Mouse (Mus musculus): Measurements from ENCODE around the gene Gm5868.
A peak's percentile ranks its signal among the peaks of the same experiment; 100 is the strongest.
"Not testable (repeated sequence)": the region's sequence is repeated elsewhere in the genome, so short reads cannot be mapped to it uniquely, and the experiment has no call there.

The Gm5868 gene

DNA sequence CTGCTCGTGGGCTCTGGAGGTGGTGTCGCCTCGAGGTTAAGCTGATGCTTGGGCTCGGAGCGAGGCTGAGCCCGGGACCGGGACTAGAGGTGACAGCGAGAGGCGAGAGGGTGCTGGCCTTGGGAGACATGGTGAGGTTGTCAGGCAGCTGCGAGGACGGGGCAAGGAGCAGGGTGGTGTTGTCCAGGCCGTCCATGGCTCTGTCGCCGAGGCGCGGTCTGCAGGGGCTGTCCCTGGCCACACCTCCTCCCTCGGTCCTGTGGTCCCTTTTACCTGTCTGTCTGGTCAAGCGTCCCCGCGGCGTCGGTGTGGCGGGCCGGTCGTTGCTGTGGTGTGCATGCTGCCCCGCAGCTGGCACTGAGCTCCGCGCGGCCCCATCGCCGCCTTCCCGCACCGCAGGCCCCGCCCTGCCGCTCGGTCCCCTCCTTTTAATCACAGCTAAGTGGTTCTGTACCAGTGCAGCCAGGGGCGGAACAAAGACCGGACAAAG, at the start of gene Gm5868:
Gene Gm5868, minus strand, starts transcription at position 360 of the 490 bp plus-strand sequence.
- no peak for DNase-seq (ENCODE audit: low read depth)

DNA sequence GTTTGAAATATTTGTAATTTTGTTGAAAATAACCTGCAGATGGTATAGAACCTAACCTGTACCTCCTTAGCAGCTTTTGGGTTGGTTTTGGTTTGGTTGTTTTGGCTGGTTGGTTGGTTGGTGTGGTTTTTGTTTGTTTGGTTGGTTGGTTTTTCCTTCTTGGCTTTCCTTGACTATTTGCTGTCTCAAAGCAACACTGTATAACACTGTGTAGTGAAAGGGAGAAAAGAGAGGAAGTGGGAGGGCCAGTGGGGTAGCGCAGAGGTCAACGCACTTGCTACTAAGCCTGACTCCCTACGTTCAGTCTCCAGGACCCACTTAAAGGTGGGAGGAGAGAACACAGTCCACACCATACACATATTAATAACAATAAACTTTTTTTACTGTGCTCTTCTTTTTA, 49.2 kb upstream of the Gm5868 start:
- DNase-seq (ENCODE audit: low read depth): no peak

DNA sequence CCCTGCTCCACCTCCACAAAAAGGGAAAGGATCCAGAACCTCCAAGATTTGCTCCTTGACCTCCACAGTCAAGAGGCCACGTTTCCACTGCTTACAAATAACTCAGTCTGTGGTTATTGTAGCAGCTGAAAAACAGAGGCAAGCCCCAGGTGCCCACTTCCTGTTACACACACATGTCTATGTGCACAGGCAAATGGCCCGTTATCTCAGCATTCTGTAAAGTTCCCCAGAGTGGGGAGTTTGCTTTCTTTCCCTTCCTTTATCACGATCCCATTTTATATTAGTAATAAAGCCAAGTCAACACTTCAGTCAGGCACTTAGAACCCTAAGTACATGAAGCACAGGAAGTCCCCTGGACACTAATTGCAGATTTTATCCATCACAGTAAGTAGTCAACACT, 48.8 kb upstream of the Gm5868 start:
- peak; percentile 87 for DNase-seq (ENCODE audit: low read depth)

DNA sequence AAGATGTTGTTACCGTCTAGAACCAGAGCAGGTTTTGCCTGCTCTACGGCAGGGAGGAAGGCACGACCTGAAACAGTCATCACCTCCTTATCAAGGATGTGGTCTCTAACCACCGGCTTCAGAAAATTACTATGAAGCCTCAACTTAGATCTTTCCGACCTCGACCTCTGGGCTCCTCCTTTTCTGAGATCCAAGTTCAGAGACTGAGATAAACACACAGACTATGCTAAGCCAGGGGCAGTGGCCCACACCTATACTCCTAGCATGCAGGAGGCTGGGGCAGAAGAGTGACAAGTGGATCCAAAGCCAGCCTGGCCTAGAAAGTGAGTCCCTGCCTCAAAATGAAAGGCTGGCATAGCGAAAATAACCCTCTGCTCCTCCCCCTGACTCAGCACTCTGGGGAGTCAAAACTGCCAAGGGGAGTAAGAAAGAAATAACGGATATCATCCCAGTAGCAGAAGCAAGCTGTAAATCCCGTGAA, 47.5 kb upstream of the Gm5868 start:
- DNase-seq (ENCODE audit: low read depth): peak; percentile 94

DNA sequence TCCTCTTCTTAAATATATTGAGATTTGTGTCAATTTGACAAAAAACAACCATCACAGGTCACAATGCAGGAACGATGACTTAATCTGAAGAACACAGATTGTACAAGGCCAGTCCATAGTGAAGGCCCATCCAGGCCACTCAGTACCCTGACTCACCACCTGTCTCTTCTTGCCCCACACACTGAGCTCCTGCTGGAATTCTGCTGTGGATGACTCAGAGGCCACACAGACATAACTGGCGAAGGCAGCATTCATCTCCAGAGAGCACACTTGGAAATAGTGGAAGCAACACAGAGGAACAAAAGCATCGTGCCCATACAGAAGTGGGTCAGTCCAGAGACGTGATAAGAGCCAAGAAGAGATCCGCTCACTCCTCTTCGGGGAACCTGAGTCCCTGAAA, 42.7 kb upstream of the Gm5868 start:
- DNase-seq (ENCODE audit: low read depth): no peak

DNA sequence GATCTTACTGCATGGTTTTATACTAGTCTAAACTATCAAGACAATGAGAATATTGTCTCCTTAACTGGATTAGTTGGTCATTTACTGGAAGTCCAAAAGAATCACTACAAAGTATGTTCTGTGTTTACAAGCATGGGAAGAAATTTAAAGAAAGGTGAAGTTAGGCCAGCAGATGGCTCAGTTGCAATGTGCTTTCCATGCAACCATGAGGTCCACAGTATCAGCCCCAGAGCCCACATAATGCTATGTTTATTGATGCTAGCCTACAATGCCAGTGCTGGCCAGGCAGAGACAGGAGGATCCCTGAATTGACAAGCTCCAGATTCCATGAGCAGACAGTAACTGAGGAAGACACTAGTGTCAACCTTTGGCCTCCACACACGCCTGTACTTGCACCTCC, 33.7 kb upstream of the Gm5868 start:
- peak; percentile 55 for DNase-seq (ENCODE audit: low read depth)

DNA sequence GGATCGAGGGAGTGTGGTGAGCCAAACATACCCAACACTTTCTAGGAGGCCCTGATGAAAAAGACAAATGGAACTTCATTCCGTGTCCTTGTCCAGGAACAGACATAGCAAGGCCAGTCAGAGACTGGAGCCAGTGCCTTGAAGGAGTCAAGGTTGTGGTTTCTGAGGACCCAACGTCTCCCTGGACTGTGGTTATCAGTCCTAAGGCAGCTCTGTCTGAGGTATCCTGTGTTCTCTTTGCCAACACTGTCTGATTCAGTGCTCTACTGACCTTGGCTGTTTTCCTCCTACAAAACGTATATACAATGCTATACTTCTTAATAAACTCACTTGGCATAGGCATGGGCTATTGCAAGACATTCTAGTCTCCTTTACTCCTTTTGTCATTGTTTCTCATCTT, 30.1 kb upstream of the Gm5868 start:
- DNase-seq (ENCODE audit: low read depth): no peak

DNA sequence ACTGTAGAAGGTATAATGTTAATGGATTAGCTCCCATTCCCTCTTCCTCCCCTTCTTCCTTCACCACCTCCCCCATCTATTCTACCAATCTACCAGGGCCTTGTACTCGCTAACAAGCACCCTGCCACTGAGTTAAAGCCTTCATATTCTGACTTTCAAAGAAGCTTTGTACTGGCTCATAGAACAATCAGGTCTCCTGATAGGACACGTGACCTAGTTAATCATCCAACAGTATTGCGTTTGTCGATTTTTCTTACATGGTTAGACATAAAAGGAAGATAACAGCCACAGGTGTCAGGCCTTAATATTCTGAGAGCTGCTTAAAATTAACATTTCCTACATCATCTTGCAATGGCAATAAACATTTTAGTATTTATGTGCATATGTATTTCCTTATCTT, 15.8 kb upstream of the Gm5868 start:
- no peak for DNase-seq (ENCODE audit: low read depth)

DNA sequence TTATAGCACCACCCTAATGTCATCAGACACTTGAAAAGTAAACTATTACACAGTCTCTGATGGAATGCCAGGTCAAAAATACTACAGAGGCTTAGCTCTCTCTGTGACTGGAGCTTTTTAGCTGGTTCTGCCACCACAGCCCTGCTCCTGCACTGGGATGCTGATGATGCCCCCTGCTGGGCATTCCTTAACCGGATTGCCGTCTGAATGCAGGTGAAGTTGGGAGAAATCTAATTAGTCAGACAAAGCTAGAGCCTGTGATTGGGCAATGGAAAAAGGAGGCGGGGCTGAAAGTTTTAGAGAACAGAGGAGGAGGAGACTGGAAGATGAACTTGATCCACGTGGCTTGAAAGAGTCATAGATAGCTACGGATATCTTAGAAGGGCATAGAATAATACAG, 13.7 kb upstream of the Gm5868 start:
- DNase-seq (ENCODE audit: low read depth): peak; percentile 69

DNA sequence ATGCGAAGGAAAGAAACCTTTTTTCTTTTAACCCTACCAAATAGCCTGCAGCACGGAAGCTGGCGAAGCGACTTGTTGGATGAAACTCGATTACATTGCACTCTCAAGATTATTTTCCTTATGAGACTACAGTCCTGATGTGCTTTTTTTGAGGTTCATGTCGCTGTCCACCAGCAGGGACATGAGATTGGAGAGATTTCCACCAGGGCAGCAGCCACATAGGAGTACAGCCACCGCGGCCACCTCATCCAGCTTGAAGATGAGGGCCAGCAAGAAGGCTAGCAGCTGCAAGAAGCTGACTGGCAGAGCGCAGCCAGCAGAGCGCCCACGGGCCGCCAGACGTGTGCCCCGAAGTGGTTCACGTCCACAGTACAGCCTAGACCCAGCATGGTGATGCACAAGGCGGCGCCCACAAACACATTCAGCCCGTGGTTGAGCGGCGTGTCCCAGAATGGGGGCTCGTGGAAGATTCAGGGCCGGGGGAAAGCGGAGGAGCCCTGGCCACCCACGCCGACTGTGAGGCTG, 622 bp downstream of the Gm5868 start:
- DNase-seq (ENCODE audit: low read depth): not testable (repeated sequence)

DNA sequence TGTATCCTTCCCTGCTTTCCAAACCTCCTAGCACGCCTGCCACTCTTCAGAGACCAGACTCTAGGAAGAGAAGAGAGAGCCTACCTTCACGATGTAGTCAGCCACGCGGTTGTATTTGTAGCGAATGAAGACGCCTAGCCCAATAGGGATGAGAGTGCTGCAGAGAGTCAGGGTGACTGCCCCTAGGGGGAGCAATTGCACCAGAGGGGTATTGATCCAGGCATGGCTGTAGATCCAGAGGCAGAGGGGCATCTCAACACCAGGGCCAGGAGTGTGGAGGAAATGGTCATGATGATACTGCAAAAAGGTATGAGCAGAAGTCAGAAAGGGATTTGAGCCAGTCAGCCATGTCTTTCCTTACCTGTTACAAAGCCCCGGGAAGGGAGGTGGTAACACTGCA, 1.2 kb downstream of the Gm5868 start:
- peak; percentile 48 for DNase-seq (ENCODE audit: low read depth)

DNA sequence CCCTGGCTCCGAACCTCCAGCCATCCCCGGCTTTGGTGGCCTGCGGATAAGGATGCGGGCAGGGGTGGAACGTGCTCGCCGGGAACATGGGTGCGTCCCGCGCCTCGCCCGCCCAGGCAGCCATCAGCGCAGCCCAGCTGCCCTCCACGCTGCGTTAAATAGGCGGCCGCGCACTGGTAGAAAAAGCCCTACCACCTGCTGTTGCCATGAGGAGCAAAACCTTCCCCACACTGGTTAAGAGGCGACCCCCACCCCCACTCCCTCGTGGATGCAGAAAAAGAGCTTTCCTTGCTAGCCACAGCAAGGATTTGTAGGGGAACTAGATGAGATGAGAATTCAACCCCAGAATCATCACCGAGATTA, 6.4 kb downstream of the Gm5868 start, which contains the start of gene Zar1:
Gene Zar1, minus strand, starts transcription at position 285 of the 363 bp plus-strand sequence.
- DNase-seq (ENCODE audit: low read depth): not testable (repeated sequence)

DNA sequence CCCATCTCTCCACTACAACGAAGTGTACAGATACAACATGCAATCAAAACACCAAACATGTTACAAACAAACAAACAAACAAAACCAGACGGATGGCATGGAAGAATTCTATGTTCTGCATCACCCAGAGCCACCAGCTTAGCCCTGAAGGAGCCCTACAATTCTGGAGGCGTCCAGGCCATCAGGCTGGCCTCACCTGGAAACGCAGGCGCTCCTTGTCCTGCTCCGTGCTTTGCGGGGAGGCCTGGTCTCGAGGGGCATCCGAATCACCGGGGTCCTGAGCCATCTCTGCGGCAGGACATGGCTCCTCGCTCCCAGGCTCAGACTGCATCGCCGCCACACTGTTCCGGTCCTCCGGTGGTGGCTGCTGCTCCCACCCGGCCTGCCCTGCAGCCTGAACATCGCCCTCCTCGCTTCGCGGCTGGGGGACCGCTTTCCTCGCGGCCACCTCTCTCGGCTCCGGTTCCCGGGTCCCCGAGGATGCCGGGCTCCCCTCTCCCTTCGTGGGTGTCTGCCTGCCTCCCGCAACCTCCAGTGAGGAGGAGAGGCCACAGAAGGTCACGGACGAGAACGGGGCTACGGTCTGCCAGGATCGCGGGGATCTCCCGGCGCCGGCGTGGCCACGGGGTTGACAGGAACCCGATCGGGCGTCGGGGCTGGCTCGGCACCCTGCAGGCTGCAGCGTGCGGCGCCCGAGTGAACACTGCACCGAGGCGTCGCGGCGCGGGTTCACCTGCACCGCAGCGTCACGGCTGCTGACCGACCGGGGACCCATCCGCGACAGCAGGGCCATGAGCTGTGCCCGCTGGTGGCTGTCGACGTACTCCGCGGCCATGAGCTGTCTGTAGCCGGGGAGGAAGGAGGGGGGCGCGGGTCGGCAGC, 7.0 kb downstream of the Gm5868 start:
- DNase-seq (ENCODE audit: low read depth): peak; percentile 34

DNA sequence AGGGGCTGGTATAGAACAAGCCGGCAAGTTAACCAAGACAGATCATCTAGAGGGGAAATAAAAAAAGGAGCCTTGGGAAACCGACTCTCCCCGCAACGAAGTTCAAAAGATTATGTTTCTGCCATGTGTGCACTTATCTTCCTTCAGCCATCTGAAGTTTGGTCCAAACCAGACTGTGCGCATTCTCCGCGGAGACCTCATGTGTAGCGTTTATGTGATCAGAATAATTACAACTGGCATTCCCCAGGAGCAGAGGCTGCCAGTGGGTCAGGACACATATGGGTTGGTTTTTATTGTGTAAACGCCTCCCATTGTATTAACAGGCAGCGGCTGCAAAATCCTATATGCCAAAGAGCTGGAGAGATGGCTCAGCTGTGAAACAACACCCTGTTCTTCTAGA, 7.8 kb downstream of the Gm5868 start:
- not testable (repeated sequence) for DNase-seq (ENCODE audit: low read depth)

DNA sequence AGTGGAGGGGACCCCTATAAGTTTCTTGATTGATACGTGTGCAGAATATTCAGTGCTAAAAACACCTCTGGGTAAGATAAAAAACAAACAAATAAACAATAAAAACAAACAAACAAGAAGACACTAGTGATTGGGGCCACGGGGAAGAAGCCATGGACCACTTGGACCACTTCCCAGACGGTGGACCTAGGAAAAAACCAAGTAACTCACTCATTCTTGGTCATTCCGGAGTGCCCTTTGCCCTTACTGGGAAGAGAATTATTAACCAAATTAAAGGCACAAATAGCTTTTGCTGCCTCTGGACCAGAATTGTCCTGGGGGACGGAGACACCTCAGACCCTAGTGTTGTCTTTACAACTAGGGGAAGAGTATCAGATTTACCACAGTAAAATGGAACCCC, 21.7 kb downstream of the Gm5868 start:
- no peak for DNase-seq (ENCODE audit: low read depth)

DNA sequence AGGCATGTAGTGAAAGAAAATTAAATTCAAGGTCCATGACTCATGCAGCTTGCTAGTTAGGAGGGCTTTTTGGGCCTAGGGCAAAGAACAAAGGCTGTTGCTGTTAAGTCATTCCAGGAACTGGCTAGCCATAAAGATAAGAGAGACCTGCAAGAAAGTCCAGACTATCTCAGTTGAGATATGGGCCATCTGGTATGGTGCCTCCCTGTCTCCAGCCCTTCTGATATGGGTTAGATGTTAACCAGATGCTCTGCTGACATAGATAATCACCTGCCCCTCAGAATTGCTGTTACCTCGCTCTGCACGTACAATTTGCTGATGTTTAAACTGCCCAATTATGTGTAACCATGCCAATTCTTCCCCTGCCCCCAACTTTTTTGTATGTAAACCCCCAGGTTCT, 24.2 kb downstream of the Gm5868 start:
- DNase-seq (ENCODE audit: low read depth): not testable (repeated sequence)

DNA sequence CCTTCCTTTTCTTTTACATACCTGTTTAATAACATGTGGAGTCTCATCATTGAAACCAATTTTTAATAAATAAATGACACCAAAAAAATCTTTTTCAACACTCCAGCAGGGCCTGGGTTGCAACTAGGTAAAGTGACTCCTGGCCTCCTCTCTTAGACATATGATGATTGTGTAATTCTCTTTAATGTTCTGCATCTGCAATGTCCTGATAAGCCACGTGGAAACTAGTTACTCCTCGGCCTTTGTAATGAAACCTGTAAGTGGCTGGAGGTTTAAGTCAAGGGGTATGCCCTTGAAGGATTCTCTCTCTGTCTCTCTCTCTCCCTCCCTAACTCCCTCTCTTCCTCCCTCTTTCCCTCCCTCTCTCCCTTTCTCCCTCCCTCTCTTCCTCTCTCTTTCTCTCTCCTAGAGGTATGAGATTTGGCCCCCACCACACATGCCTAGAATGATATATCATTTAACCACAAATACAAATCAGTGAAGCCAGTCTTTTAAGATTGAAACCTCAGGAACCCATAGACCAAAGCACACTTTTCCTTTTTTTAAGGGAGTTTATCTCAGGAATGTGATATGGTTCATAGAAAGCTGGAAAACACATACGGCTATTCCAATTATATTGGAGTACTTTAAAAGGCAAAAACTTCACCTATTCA, 26.2 kb downstream of the Gm5868 start:
- DNase-seq (ENCODE audit: low read depth): no peak

DNA sequence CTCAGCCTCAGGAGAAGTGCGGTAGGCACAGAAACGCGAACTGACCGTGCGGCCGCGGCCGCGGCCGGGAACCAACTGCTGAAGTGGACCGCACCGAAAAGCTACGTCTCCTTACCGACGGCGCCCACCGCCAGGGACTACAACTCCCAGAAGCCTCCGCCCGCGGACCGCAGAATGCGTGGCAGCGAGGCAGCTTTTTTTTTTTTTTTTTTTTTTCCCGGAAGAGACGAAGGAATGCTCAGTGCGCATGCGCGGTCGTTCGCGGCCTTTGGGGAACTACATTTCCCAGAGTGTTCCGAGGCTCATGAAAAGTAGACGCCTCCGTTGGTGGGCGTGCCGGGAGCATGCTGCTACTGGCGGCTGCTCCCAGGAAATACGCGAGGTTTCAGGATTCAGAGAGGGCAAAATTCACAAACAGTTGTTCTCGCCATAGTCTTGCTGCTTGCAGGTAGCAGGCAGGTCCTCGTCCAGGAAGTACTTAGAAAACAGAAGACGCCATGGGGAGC, 27.8 kb downstream of the Gm5868 start, which contains the start of gene Nfxl1:
Gene Nfxl1, minus strand, starts transcription at position 141 of the 506 bp plus-strand sequence.
- DNase-seq (ENCODE audit: low read depth): peak; percentile 100

DNA sequence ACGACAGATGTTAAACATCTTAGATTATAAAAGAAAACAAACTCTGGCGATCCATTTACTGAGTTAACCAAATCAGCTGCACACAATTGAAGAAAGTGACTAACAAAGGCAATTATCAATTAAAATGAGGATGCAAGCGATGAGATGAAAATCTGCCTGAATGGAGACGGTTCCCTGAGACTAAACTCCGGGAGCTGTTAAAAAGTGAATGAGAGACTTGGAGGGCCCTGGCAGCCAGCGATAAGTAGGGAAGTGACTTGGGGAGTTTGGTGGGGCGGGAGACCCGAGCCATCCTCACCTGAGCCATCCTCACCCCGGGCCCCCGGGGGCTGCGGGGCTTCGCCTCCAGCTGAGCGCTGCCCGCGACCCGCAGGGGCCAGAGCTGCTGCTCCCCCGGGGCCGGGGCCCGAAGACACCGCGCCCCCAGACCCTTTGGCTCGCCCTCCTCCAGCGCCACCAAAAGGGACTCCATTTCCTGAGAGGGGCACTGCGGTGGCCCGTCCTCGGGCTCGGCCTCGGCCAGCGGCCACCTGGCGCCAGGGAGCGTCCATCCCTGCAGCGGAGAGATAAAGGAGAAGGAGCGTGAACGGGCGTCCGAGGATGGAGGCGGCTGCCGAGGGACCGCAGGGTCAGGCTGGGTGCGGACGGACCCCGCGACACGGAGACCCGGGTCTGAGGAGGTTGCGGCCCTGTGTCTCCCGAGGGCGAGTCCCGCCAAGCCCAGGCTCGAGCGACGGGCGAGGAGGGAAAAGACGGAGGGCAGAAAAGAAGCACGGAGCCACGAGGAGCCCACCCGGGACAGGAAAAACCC, 28.4 kb downstream of the Gm5868 start:
- no peak for DNase-seq (ENCODE audit: low read depth)

DNA sequence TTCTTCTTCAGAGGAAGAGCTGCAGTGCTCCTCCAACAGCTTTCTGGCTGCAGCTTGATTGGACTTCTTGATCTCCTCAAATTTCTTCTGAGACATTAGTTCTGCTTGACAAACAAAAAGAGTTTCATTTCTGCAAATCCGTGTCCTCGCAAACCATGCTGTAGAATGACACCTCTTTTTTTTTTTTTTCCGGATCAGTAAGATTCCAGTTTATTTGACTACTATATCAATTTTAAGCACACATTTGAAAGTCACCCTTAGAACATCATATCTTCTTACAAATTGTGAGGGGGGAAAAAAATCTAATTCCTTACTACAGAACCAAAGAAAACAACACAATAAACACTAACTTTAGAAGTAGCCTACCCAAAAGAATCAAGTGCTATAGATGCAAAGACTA, 31.1 kb downstream of the Gm5868 start:
- no peak for DNase-seq (ENCODE audit: low read depth)

DNA sequence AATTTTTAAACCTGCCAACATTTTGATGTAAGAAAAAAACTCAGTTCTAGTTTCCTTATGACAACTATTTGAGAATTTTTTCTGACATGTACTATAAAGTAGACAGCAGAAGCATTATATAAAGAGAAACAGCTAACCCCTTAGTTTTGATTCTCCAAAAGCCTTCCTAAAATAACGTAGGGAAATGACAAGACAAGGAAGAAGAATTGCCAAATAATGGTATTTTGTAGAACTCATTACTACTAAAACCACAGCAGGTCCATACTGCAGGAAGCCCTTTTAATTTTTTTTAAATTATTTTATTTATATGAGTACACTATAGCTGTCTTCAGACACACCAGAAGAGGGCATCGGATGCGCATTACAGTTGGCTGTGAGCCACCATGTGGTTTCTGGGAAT, 36.1 kb downstream of the Gm5868 start:
- DNase-seq (ENCODE audit: low read depth): no peak

Data from induced T-regulatory cell, adult 2 months (primary cell).